Mouse (Mus musculus) adrenal gland, postnatal 36 days (tissue): Measurements from ENCODE around the gene Zmynd10. TPM values are rescaled to one million over a fixed set of nuclear protein-coding genes. Genes with fewer than 3 reads are reported as not detected.

Experiments used
- DNase-seq, 2 experiments: peaks; one replicate each; pipeline ENCODE4 v3.0.0; 2021; ENCODE audit warnings: mixed read lengths in 1 of 2
- total RNA-seq, 2 experiments: library from RNA; stranded (reverse); gene quantifications; 2 replicates each; pipeline ENCODE4 v1.2.3; 2021

The Zmynd10 gene
- total RNA-seq, 2 experiments from 2014 or later: 0.20 to 0.66 TPM

- no peak for DNase-seq
Observed at GRCm38 (mm10) chr9:107579023-107579900, 32.2 kb downstream of the Zmynd10 start.

GRCm38 (mm10) chr9:107580501-107581317, 33.6 kb downstream of the Zmynd10 start, which contains the start of gene Hyal3:
TSS of gene Hyal3 (plus strand) at chr9:107580818.
- peak; percentile 93 to 94 for DNase-seq

DNA sequence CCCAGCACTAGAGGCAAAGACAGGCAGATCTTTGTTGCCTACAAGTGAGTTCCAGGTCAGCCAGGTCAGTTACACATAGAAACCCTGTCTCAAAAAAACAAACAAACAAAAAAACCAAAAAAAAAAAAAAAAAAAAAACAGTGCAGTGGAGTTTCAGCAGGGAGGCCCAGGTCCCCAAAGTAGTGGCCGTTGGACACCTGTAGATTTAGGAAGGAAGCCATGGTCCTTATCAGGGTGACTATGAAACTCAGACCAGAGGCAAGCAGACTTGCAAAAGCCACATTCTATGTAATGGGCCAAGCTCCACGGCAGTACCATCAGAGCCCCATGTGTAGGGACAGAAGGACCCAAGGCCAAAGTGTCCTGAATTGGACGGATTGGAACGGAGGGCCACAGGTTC, 34.5 kb downstream of the Zmynd10 start:
- no peak for DNase-seq

GRCm38 (mm10) chr9:107582509-107583062, 35.5 kb downstream of the Zmynd10 start:
- DNase-seq: no peak

DNA sequence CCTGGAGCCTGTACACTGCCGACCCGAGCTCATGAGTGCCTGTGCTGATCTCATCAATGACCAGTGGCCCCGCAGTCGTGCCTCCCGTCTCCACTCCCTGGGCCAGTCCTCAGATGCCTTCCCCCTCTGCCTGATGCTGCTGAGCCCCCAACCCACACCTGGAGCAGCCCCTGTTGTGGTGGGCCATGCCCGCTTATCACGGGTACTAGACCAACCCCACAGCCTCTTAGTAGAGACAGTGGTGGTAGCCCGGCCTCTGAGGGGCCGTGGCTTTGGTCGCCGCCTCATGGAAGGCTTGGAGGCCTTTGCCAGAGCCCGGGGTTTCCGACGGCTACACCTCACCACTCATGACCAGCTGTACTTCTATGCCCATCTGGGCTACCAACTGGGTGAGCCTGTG, 36.1 kb downstream of the Zmynd10 start:
- no peak for DNase-seq

- no peak for DNase-seq
Observed at GRCm38 (mm10) chr9:107586504-107586903, 39.4 kb downstream of the Zmynd10 start.

DNA sequence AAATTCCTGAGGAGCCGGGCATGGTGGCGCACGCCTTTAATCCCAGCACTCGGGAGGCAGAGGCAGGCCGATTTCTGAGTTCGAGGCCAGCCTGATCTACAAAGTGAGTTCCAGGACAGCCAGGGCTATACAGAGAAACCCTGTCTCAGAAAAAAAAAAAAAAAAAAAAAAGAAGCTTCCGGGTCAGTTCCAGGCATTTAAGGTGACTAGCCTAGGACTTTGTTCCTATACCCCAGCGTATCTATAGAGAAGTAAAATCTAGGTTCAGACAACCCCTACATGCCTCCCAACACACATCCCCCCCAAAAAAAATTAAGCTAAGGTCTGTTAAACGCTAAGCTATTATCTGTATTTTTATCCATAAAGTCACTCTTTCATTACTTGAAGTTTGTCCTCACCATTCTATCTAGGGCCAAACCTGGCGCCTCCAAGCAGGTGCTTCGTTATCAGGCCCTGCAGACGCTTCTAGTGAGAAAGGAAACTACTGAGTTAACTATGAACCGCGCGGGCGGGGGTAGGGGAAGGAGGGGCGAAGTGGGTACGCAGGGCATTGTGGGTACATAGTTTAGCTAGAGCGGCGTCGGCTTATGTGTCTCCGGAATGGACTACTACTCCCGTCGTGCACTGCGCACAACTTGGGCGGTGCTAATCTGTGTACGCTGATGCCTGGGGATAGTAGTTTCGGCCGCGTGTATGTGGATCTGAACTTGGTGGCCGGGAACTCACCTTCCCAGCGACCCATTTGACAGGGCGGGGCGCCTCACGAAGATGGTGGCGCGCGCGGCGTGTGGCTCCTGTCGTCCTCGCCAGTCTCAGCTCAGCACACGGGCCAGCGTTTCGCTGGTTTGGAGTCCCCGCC, 40.1 kb downstream of the Zmynd10 start, which contains the start of gene Ifrd2:
Gene Ifrd2 (plus strand): TSS at position 669 of the 859 bp plus-strand sequence.
- peak; percentile 96 to 97 for DNase-seq

DNA sequence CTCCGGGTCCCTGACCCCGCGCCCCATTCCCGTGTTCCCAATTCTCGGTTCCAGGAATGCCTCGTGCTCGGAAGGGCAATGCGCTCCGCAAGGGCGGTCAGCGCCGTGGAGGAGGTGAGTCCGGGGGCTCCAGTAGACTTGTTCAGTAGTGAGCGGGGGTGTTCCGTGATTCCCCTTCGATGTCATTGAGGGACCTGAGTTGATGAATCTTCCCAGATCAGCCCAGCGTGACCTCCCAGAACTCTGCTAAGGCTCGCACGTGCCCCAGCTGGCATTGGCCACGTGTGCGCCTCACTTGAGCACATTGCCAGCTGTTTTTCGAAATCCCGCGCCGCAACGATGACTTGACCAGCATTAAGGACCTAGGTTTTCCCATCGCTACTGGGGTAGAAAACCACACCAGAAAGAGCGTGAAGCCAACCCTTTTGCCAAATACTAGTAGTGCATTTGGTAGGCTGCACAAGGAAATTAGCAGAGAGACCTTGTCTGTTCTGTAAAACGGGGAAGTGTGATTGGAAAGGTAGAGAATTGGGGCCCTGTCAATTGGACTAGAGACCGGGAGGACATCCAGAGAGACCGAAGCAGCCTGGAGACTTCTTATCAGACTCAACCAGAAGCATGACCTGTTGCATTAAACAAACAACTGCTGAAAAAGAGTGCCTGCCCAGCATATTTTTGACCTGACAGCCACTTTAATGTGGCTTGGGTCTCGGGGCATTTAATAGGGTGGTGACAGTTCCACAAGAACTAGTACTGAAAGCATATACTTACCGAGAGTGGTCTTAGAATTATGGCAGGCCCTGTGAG, 40.9 kb downstream of the Zmynd10 start:
- DNase-seq: peak; percentile 62 to 75

- no peak for DNase-seq
Observed at GRCm38 (mm10) chr9:107590058-107590772, 43.1 kb downstream of the Zmynd10 start.

GRCm38 (mm10) chr9:107590773-107591060, 43.6 kb downstream of the Zmynd10 start:
- DNase-seq: no peak

DNA sequence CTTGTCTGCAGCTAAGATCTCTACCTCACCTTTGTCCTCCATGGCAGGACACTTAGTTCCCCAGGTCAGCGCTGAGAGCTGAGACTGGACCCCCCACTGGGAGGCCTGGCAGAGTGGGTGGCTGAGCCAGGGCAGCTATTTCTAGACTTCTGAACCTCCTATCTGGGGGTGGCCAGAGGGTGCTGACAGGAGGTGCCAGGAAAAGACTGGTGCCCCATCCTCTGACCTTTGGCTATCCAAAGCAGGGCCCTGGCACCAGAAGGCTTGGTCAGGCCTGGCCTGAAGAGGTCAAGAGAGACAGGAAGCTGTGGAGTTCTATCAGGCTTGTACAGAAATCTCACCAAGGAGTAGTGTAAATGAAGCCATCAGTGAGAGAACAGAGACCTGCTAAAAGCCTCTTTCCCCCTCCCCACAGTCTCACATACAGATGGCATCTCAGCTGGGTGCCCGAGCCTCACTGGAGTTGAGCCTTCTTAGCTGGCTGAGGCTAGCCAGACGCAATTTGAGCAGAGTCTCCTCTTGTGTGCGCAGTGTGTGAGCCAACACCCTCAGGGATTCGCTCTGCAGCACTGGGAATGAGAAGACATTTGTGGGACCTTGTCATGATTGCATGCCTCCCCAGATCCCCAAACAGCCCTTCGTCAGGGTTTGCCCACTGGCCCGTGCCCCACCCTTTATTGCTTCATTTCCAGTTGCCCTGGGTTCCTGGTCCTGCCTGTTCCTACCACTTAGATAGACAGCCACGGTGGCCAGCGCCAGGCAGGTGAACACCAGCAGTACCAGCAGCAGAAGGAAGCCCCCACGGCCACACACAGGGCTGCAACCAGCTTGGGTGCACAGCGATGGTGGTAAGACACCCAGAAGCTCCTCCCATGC, 46.2 kb downstream of the Zmynd10 start:
- DNase-seq: no peak

DNA sequence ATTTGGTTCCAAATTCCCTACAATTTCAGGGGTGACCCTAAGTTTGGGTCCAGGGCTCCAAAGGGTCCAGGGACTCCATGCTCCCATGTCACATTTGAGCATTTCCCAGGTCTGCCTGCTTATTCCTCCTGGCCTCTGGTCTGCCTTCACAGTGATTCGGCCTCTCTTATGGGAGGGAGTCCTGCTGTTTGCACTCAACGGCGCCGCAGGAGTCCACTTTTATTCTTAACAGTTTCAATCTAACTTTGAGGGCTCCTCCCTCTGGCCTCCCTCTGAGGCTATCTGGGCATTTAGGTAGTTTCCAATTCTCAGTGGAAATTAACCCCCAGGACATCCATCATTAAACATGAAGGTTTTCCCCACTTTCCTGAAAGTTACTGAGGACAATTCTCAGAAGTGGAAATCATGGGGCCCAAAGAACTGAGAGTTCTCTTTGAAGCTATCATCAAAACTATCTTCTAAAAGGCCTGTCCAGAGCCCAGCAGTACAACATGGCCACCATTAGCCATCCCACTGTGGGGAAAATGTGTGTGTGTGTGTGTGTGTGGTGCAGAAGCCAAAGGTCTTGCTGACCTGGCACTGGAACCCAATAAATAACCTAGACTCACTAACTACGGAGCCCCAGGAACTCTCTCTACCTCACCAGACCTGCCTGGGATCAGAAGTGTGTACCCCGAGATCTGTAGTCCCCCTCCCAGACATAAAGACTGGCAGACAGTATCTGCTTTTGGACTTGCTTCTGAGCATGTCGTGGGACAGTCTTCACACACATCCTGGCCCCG, 47.4 kb downstream of the Zmynd10 start:
- no peak for DNase-seq

GRCm38 (mm10) chr9:107596619-107597569, 49.8 kb downstream of the Zmynd10 start:
- DNase-seq: peak in 1 of 2 experiments; percentile 41

- DNase-seq: no peak
Observed at GRCm38 (mm10) chr9:107598385-107598784, 51.3 kb downstream of the Zmynd10 start.

GRCm38 (mm10) chr9:107599433-107599832, 52.3 kb downstream of the Zmynd10 start:
- DNase-seq: no peak

DNA sequence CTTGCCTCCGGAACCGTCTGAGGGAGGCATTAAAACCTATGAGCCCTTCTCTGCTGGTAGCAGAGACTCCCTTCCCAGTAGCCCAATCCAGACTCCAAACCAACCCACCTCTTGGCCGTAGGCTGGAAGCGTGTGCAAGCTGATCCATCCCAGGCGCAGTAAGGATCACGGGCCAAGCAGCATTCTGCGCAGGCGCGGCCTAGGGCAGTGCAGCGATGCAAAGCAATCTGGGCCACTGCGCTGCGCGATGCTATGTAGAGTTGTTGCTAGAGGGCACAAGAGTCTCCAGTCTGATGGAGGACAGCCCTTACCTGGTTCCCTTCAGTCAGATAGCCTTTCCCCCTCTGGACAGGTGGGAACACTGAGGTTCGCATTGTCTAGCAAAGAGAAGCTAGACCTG, 52.7 kb downstream of the Zmynd10 start:
- DNase-seq: no peak

- no peak for DNase-seq
Observed at GRCm38 (mm10) chr9:107600745-107601144, 53.6 kb downstream of the Zmynd10 start.
